Mouse (Mus musculus) ES-Bruce4 (cell line): ENCODE results near the gene Evc2. TPM values are rescaled to one million over a fixed set of nuclear protein-coding genes. Genes with fewer than 3 reads are reported as not detected.

Source experiments
- H3K27ac ChIP-seq: 2 replicates; pipeline ENCODE4 v1.5.1; 2012; ENCODE audit warnings: low read length, inconsistent platforms; ENCODE audit not compliant: insufficient read depth
- H3K27me3 ChIP-seq: 2 replicates; pipeline ENCODE4 v1.6.1; 2012; ENCODE audit warnings: mild to moderate bottlenecking, low read length, inconsistent platforms; ENCODE audit not compliant: control insufficient read depth, poor library complexity, insufficient read depth, severe bottlenecking
- H3K36me3 ChIP-seq: 2 replicates; pipeline ENCODE4 v1.6.1; 2012; ENCODE audit warnings: inconsistent platforms, mild to moderate bottlenecking, low read length, moderate library complexity; ENCODE audit not compliant: control insufficient read depth, poor library complexity, insufficient read depth, severe bottlenecking
- H3K4me1 ChIP-seq: one replicate; pipeline ENCODE4 v1.8.1; 2011; ENCODE audit warnings: low read length; ENCODE audit not compliant: control insufficient read depth, insufficient read depth
- H3K4me3 ChIP-seq: 2 replicates; pipeline ENCODE4 v1.5.1; 2011; ENCODE audit warnings: low read depth, mild to moderate bottlenecking, low read length
- H3K9ac ChIP-seq: 2 replicates; pipeline ENCODE4 v1.6.1; 2012; ENCODE audit warnings: low read depth, mild to moderate bottlenecking, inconsistent platforms; ENCODE audit not compliant: poor library complexity, severe bottlenecking
- H3K9me3 ChIP-seq: replicated peaks from 2 replicates; pipeline ENCODE4 v1.6.1; 2012; ENCODE audit warnings: mild to moderate bottlenecking, low read length, inconsistent platforms; ENCODE audit not compliant: control insufficient read depth, poor library complexity, insufficient read depth, severe bottlenecking
- CTCF ChIP-seq: IDR thresholded peaks from one replicate; pipeline ENCODE4 v1.8.1; 2011; ENCODE audit warnings: low read depth, low read length
- EP300 ChIP-seq: IDR thresholded peaks from 2 replicates; pipeline ENCODE4 v1.6.1; 2011; ENCODE audit warnings: low read depth, low read length; ENCODE audit not compliant: insufficient read depth
- POLR2A ChIP-seq: IDR thresholded peaks from one replicate; pipeline ENCODE4 v1.8.1; 2011; ENCODE audit warnings: low read length; ENCODE audit not compliant: insufficient read depth
- polyA plus RNA-seq: library from polyadenylated mRNA; stranded (reverse); fragments of >200 nt; gene quantifications from 2 replicates; pipeline ENCODE4 v1.2.4, GENCODE M21; 2011; ENCODE audit warnings: low read depth; ENCODE audit not compliant: missing spikeins, insufficient read depth, insufficient read length

Gene Evc2
- polyA plus RNA-seq, 1 experiment, result 15.8 TPM

- Histone ChIP-seq H3K36me3 (no peaks in the 10 kb centered on the region), H3K9me3 (no peaks in the 10 kb centered on the region), H3K9ac (no peak overlapping the region), H3K27me3 (no peaks in the 10 kb centered on the region), H3K4me1 (no peaks in the 10 kb centered on the region), H3K27ac (no peak overlapping the region), H3K4me3 (no peak overlapping the region)
- no peak for TF ChIP-seq POLR2A
- no peak for TF ChIP-seq CTCF
- TF ChIP-seq EP300, result no peak
Observed at GRCm38 (mm10) chr5:37312980-37313722, 25.1 kb upstream of the Evc2 start.

GRCm38 (mm10) chr5:37318715-37319114, 19.6 kb upstream of the Evc2 start:
- no peaks in the 10 kb centered on the region for H3K4me1 ChIP-seq
- no peaks in the 10 kb centered on the region for H3K9me3 ChIP-seq
- TF ChIP-seq POLR2A, result no peak
- H3K9ac ChIP-seq, result no peak overlapping the region
- no peak overlapping the region for H3K27ac ChIP-seq
- no peaks in the 10 kb centered on the region for H3K27me3 ChIP-seq
- no peak overlapping the region for H3K4me3 ChIP-seq
- H3K36me3 ChIP-seq, result no peaks in the 10 kb centered on the region

- no peaks in the 10 kb centered on the region for H3K27me3 ChIP-seq
- H3K9ac ChIP-seq, result no peak overlapping the region
- H3K4me3 ChIP-seq, result no peak overlapping the region
- TF ChIP-seq CTCF (no peak), POLR2A (no peak), EP300 (no peak)
- no peaks in the 10 kb centered on the region for H3K4me1 ChIP-seq
- H3K9me3 ChIP-seq, result no peaks in the 10 kb centered on the region
- no peak overlapping the region for H3K27ac ChIP-seq
- H3K36me3 ChIP-seq, result no peaks in the 10 kb centered on the region
Observed at GRCm38 (mm10) chr5:37320174-37320573, 18.1 kb upstream of the Evc2 start.

DNA sequence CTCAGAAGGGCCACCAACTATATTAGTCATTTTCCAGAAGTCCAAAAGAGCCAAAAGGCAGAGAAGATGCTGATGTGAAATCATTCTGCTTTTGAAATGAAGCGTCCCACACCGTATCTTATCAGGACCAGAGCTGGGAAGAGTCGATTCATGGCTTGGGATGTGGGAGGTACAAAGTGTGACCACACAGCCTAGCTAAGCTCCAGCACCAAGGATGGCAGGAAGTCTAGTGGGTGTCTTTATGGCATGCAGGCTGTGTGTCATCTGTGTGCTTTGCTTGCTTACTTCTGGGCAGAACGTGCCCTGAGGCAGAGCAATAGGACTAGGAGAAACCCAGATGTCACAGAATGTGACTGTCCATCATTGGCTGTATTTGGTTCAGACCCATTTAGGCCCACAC, 17.5 kb upstream of the Evc2 start:
- Histone ChIP-seq H3K27ac (no peak overlapping the region), H3K36me3 (no peaks in the 10 kb centered on the region)
- TF ChIP-seq EP300 (no peak), CTCF (no peak), POLR2A (no peak)

DNA sequence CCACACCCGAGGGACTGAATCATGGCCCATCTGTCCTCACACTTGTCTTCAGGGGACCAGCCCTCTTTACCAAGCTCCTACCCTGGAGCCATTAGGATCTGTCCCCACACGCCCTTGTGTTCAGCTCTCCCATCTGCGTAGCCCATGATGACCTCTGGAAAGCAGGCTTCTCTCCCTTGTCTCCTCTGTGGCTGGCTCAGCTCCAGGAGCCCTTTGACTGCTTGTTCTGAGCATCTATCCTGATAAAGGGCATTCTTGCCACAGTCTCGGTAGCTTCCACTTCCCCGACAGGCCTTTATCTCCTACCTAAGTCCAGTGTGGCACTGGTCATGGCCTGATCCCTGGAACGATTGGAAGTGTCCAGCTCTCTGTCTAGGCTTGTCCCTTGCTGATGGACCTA, 11.6 kb upstream of the Evc2 start:
- H3K27me3 ChIP-seq, result no peaks in the 10 kb centered on the region
- H3K9ac ChIP-seq, result no peak overlapping the region
- no peak overlapping the region for H3K4me3 ChIP-seq
- no peak overlapping the region for H3K27ac ChIP-seq
- H3K36me3 ChIP-seq, result no peaks in the 10 kb centered on the region
- H3K4me1 ChIP-seq, result peaks cover 8% of the 10 kb centered on the region
- H3K9me3 ChIP-seq, result no peaks in the 10 kb centered on the region
- no peak for TF ChIP-seq POLR2A

More for the DNA sequence above, 17.5 kb upstream of the Evc2 start:
- H3K4me3 ChIP-seq, result no peak overlapping the region
- no peak overlapping the region for H3K9ac ChIP-seq
- H3K4me1 ChIP-seq, result no peaks in the 10 kb centered on the region
- H3K27me3 ChIP-seq, result no peaks in the 10 kb centered on the region
- no peaks in the 10 kb centered on the region for H3K9me3 ChIP-seq

DNA sequence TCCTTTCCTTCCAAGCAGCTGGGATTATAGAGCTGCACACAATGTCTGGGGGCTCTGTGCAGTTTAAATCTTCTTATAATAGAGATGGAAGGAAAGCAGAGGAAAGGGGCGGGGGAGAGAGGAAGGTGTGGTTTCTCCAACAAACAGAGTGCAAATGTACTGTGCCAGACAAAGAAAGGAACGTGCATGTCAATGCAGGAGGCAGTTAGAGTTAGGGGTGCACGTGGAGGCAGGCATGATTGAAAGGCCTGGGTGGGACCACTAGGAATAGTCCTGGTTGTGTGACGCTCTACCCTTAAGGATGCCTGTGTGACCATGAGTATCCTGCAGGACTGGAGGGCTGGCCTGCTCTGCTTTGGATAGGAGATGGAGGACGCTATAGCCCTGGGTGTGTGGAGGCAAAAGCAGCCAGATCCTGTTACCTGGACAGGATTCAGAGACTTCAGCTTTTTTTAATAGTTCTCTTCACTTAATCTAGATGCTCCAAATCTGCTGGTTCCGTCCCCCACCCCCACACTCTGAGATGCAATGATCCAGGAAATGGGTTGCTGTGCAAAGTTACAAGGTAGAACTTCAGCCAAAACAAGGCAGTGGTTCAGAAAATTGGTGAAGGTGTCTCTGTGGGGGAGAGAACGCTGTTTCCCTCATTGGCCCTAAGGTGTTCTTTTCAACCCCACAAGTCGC, 7.7 kb upstream of the Evc2 start:
- Histone ChIP-seq H3K4me3 (no peak overlapping the region), H3K9me3 (no peaks in the 10 kb centered on the region), H3K4me1 (peaks cover 8% of the 10 kb centered on the region), H3K9ac (no peak overlapping the region), H3K27ac (no peak overlapping the region), H3K36me3 (no peaks in the 10 kb centered on the region), H3K27me3 (no peaks in the 10 kb centered on the region)
- TF ChIP-seq POLR2A (no peak), CTCF (no peak), EP300 (peak; percentile 82; the same call in 1 of the 2 replicates)
